Mouse (Mus musculus): Measurements from ENCODE around the gene Ccdc15. TPM values are rescaled to one million over a fixed set of nuclear protein-coding genes. Genes with fewer than 3 reads are reported as not detected.

Ccdc15 gene
- total RNA-seq (2021) = 1 to 10 TPM; 2.1 TPM
- long read RNA-seq, experiment 1, partial matches to known transcripts = 1 of 1 reads
- long read RNA-seq, experiment 1, other reads (novel, unspliced or antisense) = 0 of 1 reads
- long read RNA-seq, experiment 2 = 0 reads

- DNase-seq = peak; percentile 98 to 99
These were observed at the start of gene Ccdc15 for GRCm38 (mm10) chr9:37347988-37348642. Gene Ccdc15 (minus strand): TSS chr9:37348432.

- DNase-seq = no peak
These were observed 45.4 kb upstream of the Ccdc15 start for GRCm38 (mm10) chr9:37393482-37394131.

GRCm38 (mm10) chr9:37392071-37392470 lies 43.8 kb upstream of the Ccdc15 start:
- no peak for DNase-seq

- no peak for DNase-seq
These were observed 42.7 kb upstream of the Ccdc15 start for GRCm38 (mm10) chr9:37390891-37391290.

GRCm38 (mm10) chr9:37384284-37385182 lies 36.3 kb upstream of the Ccdc15 start:
- peak; percentile 59 to 76 for DNase-seq

GRCm38 (mm10) chr9:37383161-37383560 lies 34.9 kb upstream of the Ccdc15 start:
- no peak for DNase-seq

- DNase-seq = no peak
These were observed 27.5 kb upstream of the Ccdc15 start for GRCm38 (mm10) chr9:37375718-37376117.

- DNase-seq = no peak
These were observed 23.1 kb upstream of the Ccdc15 start for GRCm38 (mm10) chr9:37371232-37371801.

GRCm38 (mm10) chr9:37368860-37369259 lies 20.6 kb upstream of the Ccdc15 start:
- DNase-seq = peak; percentile 20 to 41

- DNase-seq = no peak
These were observed 20.0 kb upstream of the Ccdc15 start for GRCm38 (mm10) chr9:37368081-37368830.

GRCm38 (mm10) chr9:37367301-37368080 lies 19.3 kb upstream of the Ccdc15 start, which contains the start of gene Hepacam:
Gene Hepacam (plus strand): TSS chr9:37367351.
- DNase-seq = no peak

GRCm38 (mm10) chr9:37365706-37366105 lies 17.5 kb upstream of the Ccdc15 start:
- peak; percentile 16 to 39 for DNase-seq

- DNase-seq = no peak
These were observed 16.2 kb upstream of the Ccdc15 start for GRCm38 (mm10) chr9:37364392-37364791.

- DNase-seq = no peak
These were observed 15.3 kb upstream of the Ccdc15 start for GRCm38 (mm10) chr9:37363551-37363950.

- DNase-seq = no peak
These were observed 14.6 kb upstream of the Ccdc15 start for GRCm38 (mm10) chr9:37362881-37363280.

- DNase-seq = no peak
These were observed 13.9 kb upstream of the Ccdc15 start for GRCm38 (mm10) chr9:37362084-37362483.

- peak; percentile 31 to 65 for DNase-seq
These were observed 11.3 kb upstream of the Ccdc15 start for GRCm38 (mm10) chr9:37359331-37360220.

- DNase-seq = no peak
These were observed 10.6 kb upstream of the Ccdc15 start for GRCm38 (mm10) chr9:37358713-37359330.

- DNase-seq = no peak
These were observed 6.3 kb upstream of the Ccdc15 start for GRCm38 (mm10) chr9:37354485-37354884.

Measured in adrenal gland, postnatal 36 days (tissue).